Mouse (Mus musculus): ENCODE measurements around the gene Sdf2l1. TPM values are rescaled to one million over a fixed set of nuclear protein-coding genes. Genes with fewer than 3 reads are reported as not detected.
A peak's percentile ranks its signal among the peaks of the same experiment; 100 is the strongest.

Gene Sdf2l1
- polyA plus RNA-seq, 1 experiment from 2014 or later = 51.1 TPM

DNA sequence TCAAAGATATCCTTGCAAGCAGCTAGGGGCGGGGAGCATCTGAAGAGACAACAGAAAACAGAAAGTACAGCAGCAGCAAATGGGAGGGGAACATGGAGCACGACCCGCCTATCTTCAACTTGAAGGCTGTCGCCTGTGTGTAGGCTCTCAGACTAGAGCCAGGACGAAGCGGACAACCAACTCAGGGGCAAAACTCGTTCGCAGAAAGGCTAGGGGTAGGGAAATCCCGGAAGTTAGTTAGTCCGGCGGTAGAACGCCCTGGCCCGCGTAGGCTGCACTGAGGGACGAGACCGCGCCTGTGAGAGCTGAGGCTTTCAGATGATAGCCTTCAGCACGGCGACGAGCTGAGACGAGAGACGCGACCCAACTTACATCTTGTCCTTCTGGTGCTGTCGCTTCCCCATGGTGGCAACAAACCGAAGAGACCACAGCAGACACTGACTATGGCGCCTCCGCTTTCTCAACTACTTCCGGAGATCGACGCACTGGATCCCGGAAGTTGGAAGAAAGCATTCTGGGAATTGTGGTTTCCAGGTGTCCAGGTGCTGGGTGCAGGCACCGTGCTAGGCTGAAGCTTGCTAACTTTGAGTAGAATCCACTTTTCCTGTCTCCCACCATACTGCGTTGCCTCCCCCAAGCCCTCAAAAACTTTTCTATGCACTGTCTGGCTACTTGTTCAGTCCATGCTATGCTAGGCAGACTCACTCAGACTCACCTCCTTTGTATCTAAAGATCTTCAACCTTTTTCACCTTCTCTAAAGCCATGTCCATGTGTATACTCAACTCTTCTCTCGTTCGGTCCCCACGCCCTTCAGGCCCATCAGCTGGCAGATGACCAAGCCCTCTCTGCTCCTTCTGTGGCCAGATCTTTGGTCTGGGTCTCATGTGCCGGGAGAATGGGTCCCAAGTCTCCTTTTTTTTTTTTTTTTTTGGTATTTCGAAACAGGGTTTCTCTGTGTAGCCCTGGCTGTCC is 21.1 kb downstream of the Sdf2l1 start, which contains the start of gene Ppil2:
Gene Ppil2, minus strand, starts transcription at position 487 of the 973 bp plus-strand sequence.
- peak within 1 kb of the TSS; percentile 66 for H3K27ac ChIP-seq (replicated peaks)
- H3K4me3 ChIP-seq = peak within 1 kb of the TSS; percentile 86
- H3K4me1 ChIP-seq (replicated peaks) = peaks cover 13% of the 10 kb centered on the region
- ATAC-seq (ENCODE audit: low read depth) = peak; percentile 83
- H3K4me2 ChIP-seq = peak within 1 kb of the TSS; percentile 70
- no peaks in the 10 kb centered on the region for H3K9me3 ChIP-seq
- peaks cover 35% of the 10 kb centered on the region for H3K36me3 ChIP-seq
- no peaks in the 10 kb centered on the region for H3K27me3 ChIP-seq
- peak within 1 kb of the TSS; percentile 79 for H3K9ac ChIP-seq
- WGBS = 8% methylated on average over 37 of the region's 38 CpGs

DNA sequence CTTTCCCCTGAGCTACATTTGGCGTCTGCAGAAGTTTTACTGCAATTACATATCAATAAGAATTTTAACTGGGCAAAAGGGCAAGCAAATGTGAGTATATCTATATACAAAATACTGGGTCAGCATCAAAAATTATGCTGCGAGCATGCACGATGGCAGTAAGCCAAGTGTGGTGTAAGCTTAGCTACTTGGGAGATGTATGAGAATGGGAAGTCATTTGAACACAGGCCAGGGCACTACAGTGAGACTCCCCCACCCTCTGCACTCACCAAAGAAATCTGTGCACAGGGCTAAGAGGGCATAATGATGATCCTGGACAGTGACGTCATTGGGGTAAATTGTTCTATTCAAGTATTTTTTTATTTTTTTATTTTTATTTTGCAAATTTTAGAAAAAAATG is 27.6 kb downstream of the Sdf2l1 start:
- Histone ChIP-seq H3K4me2 (no peak overlapping the region), H3K27me3 (no peaks in the 10 kb centered on the region), H3K9ac (no peak overlapping the region), H3K27ac (replicated peaks) (no peak overlapping the region), H3K4me1 (replicated peaks) (peaks cover 14% of the 10 kb centered on the region), H3K36me3 (peaks cover 80% of the 10 kb centered on the region), H3K9me3 (no peaks in the 10 kb centered on the region), H3K4me3 (no peak overlapping the region)
- WGBS = 91% methylated on average over 4 of the region's 4 CpGs
- no peak for ATAC-seq (ENCODE audit: low read depth)

DNA sequence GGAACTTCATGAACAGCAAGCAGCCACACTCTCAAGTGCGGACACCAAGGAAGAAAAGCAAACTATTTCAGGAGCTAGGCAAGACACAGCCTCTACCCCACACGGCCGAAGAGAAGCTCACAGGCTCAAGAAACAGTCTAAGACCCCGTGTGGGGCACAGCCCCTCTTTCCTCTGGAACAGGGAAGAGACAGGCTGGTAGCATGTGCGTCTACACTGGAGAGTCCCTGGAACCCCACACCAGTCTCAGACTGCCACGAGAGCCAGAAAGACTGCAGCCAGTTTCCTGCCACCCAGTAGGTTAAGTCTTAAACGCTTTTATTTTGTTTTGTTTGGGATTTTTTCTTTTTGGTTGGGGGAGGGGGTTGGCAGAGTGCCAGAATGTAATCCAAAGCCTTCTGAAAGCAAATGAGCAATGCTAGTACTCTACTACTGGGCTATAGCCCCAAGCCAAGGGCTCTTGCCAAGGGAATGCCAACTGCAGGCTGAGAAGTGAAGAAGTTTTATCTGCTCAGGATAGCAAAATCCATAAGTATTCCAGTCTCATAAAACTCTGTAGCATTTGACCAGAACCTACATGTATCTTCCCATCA is 29.5 kb downstream of the Sdf2l1 start:
- no peak overlapping the region for H3K4me2 ChIP-seq
- peaks cover 12% of the 10 kb centered on the region; the same call in 1 of the 2 replicates for H3K4me1 ChIP-seq (replicated peaks)
- no peaks in the 10 kb centered on the region for H3K27me3 ChIP-seq
- H3K27ac ChIP-seq (replicated peaks) = no peak overlapping the region
- no peaks in the 10 kb centered on the region for H3K9me3 ChIP-seq
- no peak overlapping the region for H3K4me3 ChIP-seq
- WGBS = 72% methylated on average over 7 of the region's 7 CpGs
- peaks cover 92% of the 10 kb centered on the region for H3K36me3 ChIP-seq
- H3K9ac ChIP-seq = no peak overlapping the region
- ATAC-seq (ENCODE audit: low read depth) = peak; percentile 51; the same call in 1 of the 2 replicates

DNA sequence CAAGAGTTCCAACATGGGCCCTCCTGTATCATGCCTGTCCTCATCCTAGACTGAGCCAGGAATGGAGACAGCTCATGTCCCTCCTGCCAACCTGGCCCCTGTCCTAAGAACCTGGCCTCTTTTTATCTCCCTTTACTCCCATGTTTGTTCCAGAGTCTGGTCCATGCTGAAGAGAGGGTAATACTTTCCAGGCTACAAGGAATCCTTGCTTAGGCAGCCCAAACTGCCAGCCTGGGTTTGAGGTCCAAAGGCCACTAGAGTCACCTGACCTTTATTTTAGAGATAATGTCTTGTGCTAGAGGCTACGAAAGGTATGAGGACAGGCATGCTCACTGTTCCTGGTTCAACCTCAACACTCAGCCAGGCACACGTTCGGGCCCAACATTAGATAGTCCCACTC is 35.2 kb downstream of the Sdf2l1 start:
- Histone ChIP-seq H3K27ac (replicated peaks) (no peak overlapping the region), H3K4me3 (no peak overlapping the region), H3K36me3 (peaks cover 98% of the 10 kb centered on the region), H3K9ac (no peak overlapping the region), H3K27me3 (no peaks in the 10 kb centered on the region), H3K4me1 (replicated peaks) (no peaks in the 10 kb centered on the region), H3K9me3 (no peaks in the 10 kb centered on the region), H3K4me2 (no peak overlapping the region)
- ATAC-seq (ENCODE audit: low read depth) = no peak
- 98% methylated on average over 3 of the region's 3 CpGs for WGBS

DNA sequence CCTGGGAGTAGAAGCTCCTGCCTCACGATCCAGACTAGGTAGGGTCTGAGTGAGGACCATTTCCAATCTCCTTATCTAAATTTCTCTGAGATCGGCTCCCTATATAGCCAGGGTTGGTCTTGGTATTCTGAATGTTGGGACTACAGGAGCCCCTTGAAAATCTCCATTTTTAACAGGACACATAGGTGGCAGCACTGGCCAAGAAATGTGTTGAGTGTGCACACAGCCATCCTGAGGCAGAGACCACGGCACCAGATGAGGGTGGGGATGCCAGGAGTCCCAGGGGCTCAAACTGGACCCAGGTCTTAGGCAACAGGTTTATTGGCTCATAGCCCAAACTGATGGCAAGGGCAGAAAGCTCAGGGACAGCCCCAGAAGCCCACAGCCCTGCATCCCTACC is 43.8 kb downstream of the Sdf2l1 start:
- no peak for ATAC-seq (ENCODE audit: low read depth)
- Histone ChIP-seq H3K9me3 (no peaks in the 10 kb centered on the region), H3K4me1 (replicated peaks) (no peaks in the 10 kb centered on the region), H3K9ac (no peak overlapping the region), H3K36me3 (peaks cover 99% of the 10 kb centered on the region), H3K4me2 (no peak overlapping the region), H3K27ac (replicated peaks) (no peak overlapping the region), H3K27me3 (no peaks in the 10 kb centered on the region), H3K4me3 (no peak overlapping the region)
- WGBS = 78% methylated on average over 3 of the region's 3 CpGs

DNA sequence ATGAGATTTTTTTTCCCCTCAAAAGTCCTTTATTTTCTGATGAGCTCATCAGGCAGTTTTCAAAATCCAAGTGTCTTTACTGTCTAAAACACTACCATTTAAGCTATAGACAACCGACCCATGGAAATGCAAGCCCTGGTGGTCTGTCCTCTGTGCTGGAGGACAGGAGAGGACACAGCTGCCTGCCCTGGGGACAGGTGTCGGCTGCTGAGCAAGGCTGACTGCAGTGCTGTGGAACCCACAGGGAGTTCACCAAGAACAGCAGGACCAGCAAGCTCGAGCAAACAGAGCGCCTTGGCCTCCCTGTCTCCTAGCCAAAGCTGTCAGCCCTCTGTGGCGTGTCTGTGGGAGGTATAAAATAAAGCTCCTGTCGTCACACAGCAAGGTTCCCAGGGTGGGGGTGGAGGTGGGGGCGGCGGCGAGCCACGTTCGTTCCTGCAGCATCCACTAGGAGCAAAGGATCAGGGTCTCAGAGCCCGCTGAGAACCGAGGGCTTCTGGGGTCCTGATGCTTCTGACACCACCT is 45.5 kb downstream of the Sdf2l1 start:
- WGBS = 58% methylated on average over 13 of the region's 13 CpGs
- Histone ChIP-seq H3K9me3 (no peaks in the 10 kb centered on the region), H3K4me1 (replicated peaks) (no peaks in the 10 kb centered on the region), H3K4me3 (no peak overlapping the region), H3K36me3 (peaks cover 99% of the 10 kb centered on the region), H3K27ac (replicated peaks) (no peak overlapping the region), H3K27me3 (no peaks in the 10 kb centered on the region), H3K4me2 (no peak overlapping the region), H3K9ac (no peak overlapping the region)
- ATAC-seq (ENCODE audit: low read depth) = no peak

DNA sequence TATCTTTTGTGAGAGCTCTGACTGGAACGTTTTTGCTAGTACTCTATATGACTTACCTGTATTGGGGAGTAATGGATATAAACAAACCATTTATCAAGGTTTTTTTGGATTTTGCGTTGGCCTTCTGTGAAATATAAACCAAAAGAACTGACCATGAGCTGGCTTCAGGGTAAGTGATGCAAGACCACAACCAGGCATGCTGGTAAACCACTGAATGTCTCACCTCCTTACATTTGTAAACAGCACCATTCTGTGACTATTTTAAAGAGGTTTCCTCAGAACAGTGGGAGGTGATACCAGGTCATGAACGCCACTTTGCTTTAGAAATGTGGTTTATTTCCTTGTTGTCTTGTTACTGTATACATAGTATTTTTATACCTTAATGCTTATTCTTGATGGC is 45.9 kb downstream of the Sdf2l1 start:
- no peak for ATAC-seq (ENCODE audit: low read depth)
- H3K4me1 ChIP-seq (replicated peaks) = no peaks in the 10 kb centered on the region
- no peak overlapping the region for H3K4me3 ChIP-seq
- H3K27me3 ChIP-seq = no peaks in the 10 kb centered on the region
- H3K36me3 ChIP-seq = peaks cover 98% of the 10 kb centered on the region
- no peak overlapping the region for H3K27ac ChIP-seq (replicated peaks)
- no peak overlapping the region for H3K9ac ChIP-seq
- H3K9me3 ChIP-seq = no peaks in the 10 kb centered on the region
- no peak overlapping the region for H3K4me2 ChIP-seq
- WGBS = 92% methylated on average over 3 of the region's 3 CpGs

DNA sequence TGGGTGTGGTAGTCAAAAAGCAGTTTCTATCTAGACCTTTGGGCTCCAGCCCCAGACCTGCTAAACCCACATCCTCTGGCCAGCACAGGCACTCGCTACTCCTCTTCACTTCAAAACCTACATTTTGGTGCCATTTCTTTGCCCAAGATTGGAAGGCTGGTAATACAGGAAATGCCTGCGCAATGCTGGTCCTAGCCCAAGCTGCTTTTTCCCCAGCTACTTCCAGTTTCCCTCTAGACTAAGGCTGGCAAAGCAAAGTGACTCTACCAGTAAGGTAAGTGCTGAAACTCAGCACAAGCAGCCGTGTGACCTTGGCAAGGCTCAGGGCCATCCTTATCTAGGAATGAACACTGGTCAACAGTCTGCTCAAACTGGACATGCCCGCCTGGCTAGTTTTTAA is 46.5 kb downstream of the Sdf2l1 start:
- Histone ChIP-seq H3K4me2 (no peak overlapping the region), H3K4me3 (no peak overlapping the region), H3K9me3 (no peaks in the 10 kb centered on the region), H3K36me3 (peaks cover 92% of the 10 kb centered on the region), H3K4me1 (replicated peaks) (no peaks in the 10 kb centered on the region), H3K9ac (no peak overlapping the region), H3K27me3 (no peaks in the 10 kb centered on the region), H3K27ac (replicated peaks) (no peak overlapping the region)
- 94% methylated on average over 4 of the region's 4 CpGs for WGBS
- no peak for ATAC-seq (ENCODE audit: low read depth)

DNA sequence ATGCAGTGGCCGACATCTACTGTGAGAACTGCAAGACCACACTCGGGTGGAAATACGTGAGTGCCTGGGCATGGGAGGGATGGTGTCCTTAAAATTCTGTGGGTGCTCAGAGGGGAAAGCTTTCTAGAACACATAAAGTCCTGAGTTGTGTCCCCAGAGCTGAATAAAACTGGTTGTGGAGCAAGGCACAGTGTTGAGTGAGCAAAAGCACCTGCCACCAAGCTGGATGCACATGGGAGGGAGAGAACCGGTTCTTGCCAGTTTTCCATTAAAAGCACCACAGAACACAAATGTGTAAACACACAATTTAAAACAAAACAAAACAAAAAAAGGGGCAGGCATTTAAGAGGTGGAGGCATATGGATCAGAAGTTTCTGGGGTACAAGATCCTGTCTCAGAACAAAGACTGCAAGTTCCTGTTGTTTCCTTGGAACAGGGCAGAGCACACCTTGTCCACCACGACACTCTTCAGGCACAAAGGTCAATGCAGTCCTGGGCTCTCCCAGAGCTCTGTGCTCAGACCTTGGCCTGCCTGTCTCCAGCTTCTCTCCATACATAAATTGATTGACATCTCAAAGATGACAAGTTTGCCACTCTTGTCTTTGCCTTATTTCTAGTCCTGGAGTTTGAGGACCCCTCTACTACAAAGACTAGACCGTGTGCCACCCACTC is 49.9 kb downstream of the Sdf2l1 start:
- WGBS = 90% methylated on average over 6 of the region's 6 CpGs
- no peak overlapping the region for H3K4me2 ChIP-seq
- no peak overlapping the region for H3K9ac ChIP-seq
- no peak overlapping the region for H3K27ac ChIP-seq (replicated peaks)
- no peaks in the 10 kb centered on the region for H3K4me1 ChIP-seq (replicated peaks)
- no peaks in the 10 kb centered on the region for H3K9me3 ChIP-seq
- H3K4me3 ChIP-seq = no peak overlapping the region
- ATAC-seq (ENCODE audit: low read depth) = no peak
- H3K36me3 ChIP-seq = peaks cover 80% of the 10 kb centered on the region
- H3K27me3 ChIP-seq = no peaks in the 10 kb centered on the region

MicroRNAs encoded within 50 kb of the gene (microRNA counts, 519-probe panel; counts per million panel counts)
- microRNA mmu-miR-130b (4,820 counts per million, percentile 83 among the panel's probes with 10 or more counts), microRNA mmu-miR-301b (3,557 counts per million, percentile 49 among the panel's probes with 10 or more counts)

Small RNA genes lying within 50 kb of the gene (microRNA-seq; reads per million reads assigned to microRNA genes)
- 4,113 reads per million, percentile 92 among the genes with 10 or more reads in this experiment for gene Mir130b
- gene Mir301b = 90.2 reads per million, percentile 54 among the genes with 10 or more reads in this experiment

Other genes with a start within 250 kb of the Sdf2l1 start
- gene Ppm1f, start 235.9 kb downstream of the Sdf2l1 start, polyA plus RNA-seq (2015; fragmentation: Nextera tagmentation; extraction: Ambion mirVana) = 22.7 and 24.7 TPM in 2 replicates
- gene Mapk1, start 149.0 kb downstream of the Sdf2l1 start, polyA plus RNA-seq (2015; fragmentation: Nextera tagmentation; extraction: Ambion mirVana) = 174 and 180 TPM in 2 replicates
- gene Ypel1, start 62.7 kb downstream of the Sdf2l1 start, polyA plus RNA-seq (2015; fragmentation: Nextera tagmentation; extraction: Ambion mirVana) = 81.2 and 94.0 TPM in 2 replicates
- 154 and 157 TPM in 2 replicates for gene Ppil2, start 21.1 kb downstream of the Sdf2l1 start, polyA plus RNA-seq (2015; fragmentation: Nextera tagmentation; extraction: Ambion mirVana)
- 25.8 and 26.0 TPM in 2 replicates for gene 2610318N02Rik, start 7.2 kb downstream of the Sdf2l1 start, polyA plus RNA-seq (2015; fragmentation: Nextera tagmentation; extraction: Ambion mirVana)
- 31.1 and 39.7 TPM in 2 replicates for gene Ydjc, start 12.2 kb upstream of the Sdf2l1 start, polyA plus RNA-seq (2015; fragmentation: Nextera tagmentation; extraction: Ambion mirVana)
- 2.3 and 2.5 TPM in 2 replicates for gene Ccdc116, start 14.8 kb upstream of the Sdf2l1 start, polyA plus RNA-seq (2015; fragmentation: Nextera tagmentation; extraction: Ambion mirVana)
- gene Ube2l3, start 70.3 kb upstream of the Sdf2l1 start, polyA plus RNA-seq (2015; fragmentation: Nextera tagmentation; extraction: Ambion mirVana) = 326 and 357 TPM in 2 replicates
- 1.5 TPM in 2 replicates for gene Rimbp3, start 76.2 kb upstream of the Sdf2l1 start, polyA plus RNA-seq (2015; fragmentation: Nextera tagmentation; extraction: Ambion mirVana)
- gene Hic2, start 101.2 kb upstream of the Sdf2l1 start, polyA plus RNA-seq (2015; fragmentation: Nextera tagmentation; extraction: Ambion mirVana) = 7.8 and 8.2 TPM in 2 replicates
- gene Tmem191c, start 143.7 kb upstream of the Sdf2l1 start, polyA plus RNA-seq (2015; fragmentation: Nextera tagmentation; extraction: Ambion mirVana) = 31.9 and 35.1 TPM in 2 replicates
- 0.76 and 0.88 TPM in 2 replicates for gene Serpind1, start 199.0 kb upstream of the Sdf2l1 start, polyA plus RNA-seq (2015; fragmentation: Nextera tagmentation; extraction: Ambion mirVana)